Mouse (Mus musculus) testis, adult 2 months (tissue): Measurements from ENCODE around the gene Dok4.

Experiments used
- CTCF ChIP-seq: fragments of 200-500 bp; IDR thresholded peaks from 2 replicates; pipeline ENCODE4 v1.5.1; 2012; ENCODE audit warnings: low read depth, mild to moderate bottlenecking, inconsistent platforms, low read length, moderate library complexity; ENCODE audit not compliant: control insufficient read depth, insufficient read depth, insufficient replicate concordance
- POLR2A ChIP-seq: fragments of 200-500 bp; IDR thresholded peaks from 2 replicates; pipeline ENCODE4 v1.6.1; 2012; ENCODE audit warnings: low read depth, mild to moderate bottlenecking, inconsistent platforms, low read length, moderate library complexity; ENCODE audit not compliant: control insufficient read depth

DNA sequence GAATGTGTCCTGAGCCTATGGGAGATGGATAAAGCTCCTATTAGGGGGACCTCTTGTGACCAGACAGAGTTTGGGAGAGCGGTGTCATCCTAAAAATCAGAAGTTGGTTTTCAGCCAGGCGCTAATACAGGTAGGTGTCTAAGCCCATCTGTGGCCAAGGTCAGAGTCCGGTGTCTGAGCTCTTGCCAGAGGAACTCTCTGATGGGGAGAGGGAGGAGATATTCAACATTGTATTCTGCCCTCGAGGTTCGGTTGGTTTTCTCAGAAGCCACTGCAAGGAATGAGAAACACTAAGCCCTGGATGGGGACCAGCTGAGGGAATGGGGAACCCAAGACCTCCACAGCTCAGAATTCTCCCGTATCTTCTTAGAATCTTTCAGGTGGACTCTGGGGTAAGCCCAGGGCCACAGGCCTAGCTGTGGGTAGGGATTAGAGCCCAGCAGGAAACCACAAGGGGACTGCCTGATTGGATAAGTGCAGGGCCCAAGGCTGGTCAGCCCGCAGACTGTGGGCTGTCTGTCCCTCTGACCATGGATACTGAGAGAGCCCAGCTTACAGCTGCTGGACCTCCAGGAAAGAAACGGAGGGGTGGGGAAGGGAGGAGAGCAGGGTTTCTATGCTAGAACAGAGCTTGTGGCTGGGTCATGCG is 40.3 kb upstream of the Dok4 start:
- no peak for TF ChIP-seq POLR2A
- TF ChIP-seq CTCF = no peak
